Mouse (Mus musculus) cerebellum, adult 8-10 months (tissue): ENCODE results near the gene Fbxl12.
"Not testable (repeated sequence)": the region's sequence is repeated elsewhere in the genome, so short reads cannot be mapped to it uniquely, and the experiment has no call there.

Experiments
- DNase-seq: peaks from one replicate; pipeline ENCODE4 v3.0.0; 2022

Fbxl12 gene

GRCm38 (mm10) chr9:20651602-20652259 is 7.2 kb upstream of the Fbxl12 start, which contains the start of gene Pin1:
TSS of gene Pin1 (plus strand) at chr9:20652095.
- peak; percentile 98 for DNase-seq

DNA sequence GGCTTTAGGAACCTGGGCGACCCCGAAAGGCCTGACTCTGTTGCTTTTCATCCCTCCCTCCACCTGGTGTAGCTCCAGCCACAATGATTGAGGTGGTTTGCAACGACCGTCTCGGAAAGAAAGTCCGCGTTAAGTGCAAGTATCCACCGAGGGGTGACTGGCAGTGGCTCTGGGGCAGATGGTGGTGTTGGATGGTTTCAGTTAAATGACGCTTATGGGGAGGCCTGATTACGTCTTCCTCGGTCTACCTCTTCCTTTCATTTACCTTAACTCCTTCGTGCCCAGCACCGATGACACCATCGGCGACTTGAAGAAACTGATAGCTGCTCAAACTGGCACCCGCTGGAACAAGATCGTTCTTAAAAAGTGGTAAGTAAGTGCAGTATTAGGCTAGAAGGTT is 554 bp upstream of the Fbxl12 start:
- no peak for DNase-seq

DNA sequence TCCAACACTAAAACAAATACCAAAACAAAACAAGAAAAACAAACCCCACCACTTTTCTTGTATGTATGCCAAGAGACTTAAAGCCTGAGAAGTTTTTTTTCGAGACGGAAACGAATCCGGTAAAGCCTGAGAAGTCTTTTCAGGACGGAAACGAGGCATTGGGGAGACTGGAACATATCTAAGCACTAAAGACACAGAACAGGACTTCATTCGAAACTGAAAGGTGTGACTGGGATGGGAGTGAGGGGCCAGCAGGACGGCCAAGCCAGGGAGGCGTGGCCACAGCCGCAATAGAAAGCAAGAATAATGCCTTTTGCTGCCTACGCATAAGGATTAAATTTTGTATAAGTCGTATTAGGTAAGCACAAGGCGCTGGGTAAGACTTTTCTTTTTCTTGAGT is 786 bp downstream of the Fbxl12 start:
- DNase-seq: no peak

DNA sequence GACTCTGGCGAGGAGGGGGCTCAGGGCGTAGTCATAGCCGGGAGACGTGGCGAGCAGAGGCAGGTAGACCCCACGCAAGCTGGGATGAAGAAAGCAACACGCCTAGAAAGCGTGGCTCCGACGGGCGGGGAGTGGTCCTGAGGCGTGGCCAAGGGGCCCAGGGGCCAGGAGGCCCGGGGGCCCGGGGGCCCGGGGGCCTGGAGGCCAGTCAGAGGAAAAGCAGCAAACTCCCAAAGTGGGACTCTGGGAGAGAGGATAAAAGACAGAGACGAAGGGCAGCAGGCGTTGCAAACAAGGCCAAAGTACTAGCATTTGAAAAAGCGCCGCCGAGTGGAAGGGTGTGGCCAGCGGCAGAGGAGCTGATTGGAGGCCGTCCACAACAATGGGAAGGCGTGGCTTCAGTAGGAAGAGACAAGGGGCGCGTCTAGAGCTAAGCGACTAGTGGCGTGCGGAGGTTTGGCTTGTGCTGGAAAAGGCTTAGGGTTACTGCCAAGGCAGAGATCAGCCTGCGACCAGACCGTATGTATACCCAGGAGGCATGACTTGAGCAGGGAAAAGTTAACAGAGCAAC is 1.6 kb downstream of the Fbxl12 start:
- no peak for DNase-seq

GRCm38 (mm10) chr9:20642101-20642895 is 2.3 kb downstream of the Fbxl12 start, which contains the start of gene Ubl5:
TSS of gene Ubl5 (plus strand) at chr9:20642878.
- DNase-seq: no peak

- no peak for DNase-seq
These were observed 3.1 kb downstream of the Fbxl12 start for GRCm38 (mm10) chr9:20641501-20641900.

DNA sequence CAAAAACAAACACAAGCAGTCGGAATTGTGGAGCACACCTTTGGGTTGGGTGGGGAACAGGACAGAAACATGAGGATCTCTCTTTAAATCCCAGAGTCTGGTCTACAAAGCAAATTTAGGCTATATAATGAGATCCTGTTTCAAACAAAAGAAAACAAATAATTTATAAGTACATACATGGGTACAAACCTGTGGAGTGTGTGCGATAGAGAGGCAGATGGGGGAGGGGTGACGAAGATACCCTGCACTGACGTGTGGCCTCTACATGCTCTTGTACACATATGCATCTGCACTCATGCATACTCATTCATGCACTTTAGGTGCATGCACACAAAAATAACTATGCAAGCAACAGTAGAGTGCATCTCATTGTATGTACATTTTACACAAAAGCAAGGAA is 5.1 kb downstream of the Fbxl12 start:
- no peak for DNase-seq

GRCm38 (mm10) chr9:20638552-20638951 is 6.0 kb downstream of the Fbxl12 start:
- DNase-seq: no peak

- DNase-seq: no peak
These were observed 7.8 kb downstream of the Fbxl12 start for GRCm38 (mm10) chr9:20636790-20637189.

- DNase-seq: no peak
These were observed 8.3 kb downstream of the Fbxl12 start for GRCm38 (mm10) chr9:20636256-20636655.

DNA sequence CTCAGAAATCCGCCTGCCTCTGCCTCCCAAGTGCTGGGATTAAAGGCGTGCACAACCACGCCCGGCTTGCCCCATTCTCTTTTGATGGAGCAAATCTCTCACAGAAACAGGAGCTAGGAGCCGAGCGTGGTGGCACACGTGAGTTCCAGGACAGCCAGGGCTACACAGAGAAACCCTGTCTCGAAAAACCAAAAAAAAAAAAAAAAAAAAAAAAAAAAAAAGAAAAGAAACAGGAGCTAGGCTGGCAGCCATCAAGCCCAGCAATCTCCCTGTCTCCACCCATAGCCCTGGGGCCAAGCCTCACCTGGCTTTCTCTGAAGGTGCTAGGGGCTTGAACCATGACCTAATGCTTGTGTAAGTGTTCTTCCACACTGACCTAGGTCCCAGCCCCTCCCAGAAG is 8.9 kb downstream of the Fbxl12 start:
- DNase-seq: not testable (repeated sequence)

- DNase-seq: no peak
These were observed 13.2 kb downstream of the Fbxl12 start for GRCm38 (mm10) chr9:20631332-20631731.

- no peak for DNase-seq
These were observed 27.9 kb downstream of the Fbxl12 start for GRCm38 (mm10) chr9:20616685-20617084.

GRCm38 (mm10) chr9:20611976-20612375 is 32.6 kb downstream of the Fbxl12 start:
- DNase-seq: no peak

GRCm38 (mm10) chr9:20609831-20610464 is 34.6 kb downstream of the Fbxl12 start:
- DNase-seq: no peak

- peak; percentile 86 for DNase-seq
These were observed 37.2 kb downstream of the Fbxl12 start for GRCm38 (mm10) chr9:20607100-20607974.

- no peak for DNase-seq
These were observed 38.3 kb downstream of the Fbxl12 start for GRCm38 (mm10) chr9:20606269-20606668.

- no peak for DNase-seq
These were observed 43.3 kb downstream of the Fbxl12 start for GRCm38 (mm10) chr9:20601270-20601669.

DNA sequence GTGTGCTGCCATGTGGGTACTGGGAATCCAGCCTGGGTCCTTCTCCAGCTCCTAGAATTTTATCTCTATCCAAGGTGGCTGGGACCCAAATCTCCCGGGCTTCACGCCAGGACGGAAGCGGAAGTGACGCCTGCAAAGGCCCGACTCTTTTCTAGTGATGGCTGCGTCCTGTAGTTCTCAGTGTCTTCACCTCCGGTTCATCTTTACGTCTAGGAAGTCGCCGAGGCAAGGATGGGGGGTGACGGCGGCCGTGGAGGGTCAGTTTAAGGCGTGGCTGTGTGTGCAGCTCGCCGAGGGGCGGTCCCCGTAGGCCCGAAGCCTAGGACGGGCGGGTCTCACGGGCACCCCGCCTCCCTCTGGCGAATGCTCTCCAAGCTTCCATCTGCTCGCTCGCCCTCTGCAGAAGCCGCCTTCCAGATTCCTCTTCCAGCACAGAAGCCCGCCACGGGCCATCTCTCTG is 63.4 kb downstream of the Fbxl12 start, which contains the start of gene Zfp846:
TSS of gene Zfp846 (plus strand) at position 117 of the 460 bp plus-strand sequence.
- DNase-seq: peak; percentile 99

DNA sequence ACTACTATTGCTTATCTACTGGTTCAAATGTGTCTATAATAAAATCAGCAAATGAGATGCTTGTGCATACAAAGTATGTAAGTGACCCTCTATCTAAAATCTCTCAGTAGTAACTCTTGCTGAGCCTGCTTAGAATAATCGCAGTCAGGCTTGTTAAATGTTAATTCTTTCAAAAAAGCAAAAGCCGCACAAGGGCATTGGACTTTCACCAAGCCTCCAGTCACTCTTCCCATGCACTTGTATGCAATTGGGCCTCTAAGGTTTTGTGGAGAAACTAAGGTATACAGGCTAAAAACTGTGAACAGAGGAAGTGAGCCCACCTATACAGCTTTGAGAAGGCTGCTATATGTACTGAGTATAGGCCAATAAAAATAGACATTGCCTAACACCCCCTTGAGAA is 68.0 kb downstream of the Fbxl12 start:
- DNase-seq: no peak

- no peak for DNase-seq
These were observed 73.5 kb downstream of the Fbxl12 start for GRCm38 (mm10) chr9:20571060-20571459.
